Mouse (Mus musculus): ENCODE measurements at regions not wholly inside any gene's neighbourhood (a gene's known extent, or its start where the extent isn't known, plus 50 kb on each side); places are given as distances from the start of the nearest gene placed in this dataset.

GRCm38 (mm10) chr9:14200852-14201251 is 74.0 kb upstream of the Sesn3 start:
- no peak for TF ChIP-seq CTCF (IDR thresholded peaks at IDR 0.05; ENCODE audit: borderline replicate concordance, control insufficient read depth, extremely low read depth, insufficient read depth, low read length, poor library complexity)
- TF ChIP-seq POLR2A (IDR thresholded peaks at IDR 0.05; ENCODE audit: control insufficient read depth, extremely low read depth, insufficient read depth, low read length, poor library complexity), result no peak

Data from thymus, adult 2 months (tissue).